Mouse (Mus musculus) A20 (cell line): ENCODE results near the gene Lpar5.
"Not testable (repeated sequence)": the region's sequence is repeated elsewhere in the genome, so short reads cannot be mapped to it uniquely, and the experiment has no call there.

Source experiments
- DNase-seq: peaks from one replicate; pipeline ENCODE4 v3.0.0-alpha.2; 2011; ENCODE audit warnings: low read depth, low spot score

The Lpar5 gene

GRCm38 (mm10) chr6:125067571-125067995 lies at the start of gene Lpar5:
Gene Lpar5, plus strand, starts transcription at chr6:125067920.
- DNase-seq = no peak

- DNase-seq = peak; percentile 73
These were observed 37.2 kb upstream of the Lpar5 start for GRCm38 (mm10) chr6:125030532-125030931.

GRCm38 (mm10) chr6:125031604-125032003 lies 36.1 kb upstream of the Lpar5 start:
- no peak for DNase-seq

- DNase-seq = no peak
These were observed 29.1 kb upstream of the Lpar5 start for GRCm38 (mm10) chr6:125038666-125039065.

- no peak for DNase-seq
These were observed 28.6 kb upstream of the Lpar5 start for GRCm38 (mm10) chr6:125039131-125039530.

GRCm38 (mm10) chr6:125039533-125040153 lies 28.1 kb upstream of the Lpar5 start, which contains the start of gene Ing4:
Gene Ing4, plus strand, starts transcription at chr6:125039760.
- peak; percentile 97 for DNase-seq

GRCm38 (mm10) chr6:125040221-125040620 lies 27.5 kb upstream of the Lpar5 start:
- DNase-seq = no peak

GRCm38 (mm10) chr6:125041047-125041446 lies 26.7 kb upstream of the Lpar5 start:
- DNase-seq = peak; percentile 35

GRCm38 (mm10) chr6:125042081-125042480 lies 25.6 kb upstream of the Lpar5 start:
- DNase-seq = no peak

GRCm38 (mm10) chr6:125046691-125047090 lies 21.0 kb upstream of the Lpar5 start:
- DNase-seq = peak; percentile 68

- no peak for DNase-seq
These were observed 18.0 kb upstream of the Lpar5 start, which contains the start of gene Acrbp for GRCm38 (mm10) chr6:125049678-125050077. Gene Acrbp, plus strand, starts transcription at chr6:125049689.

GRCm38 (mm10) chr6:125051237-125051636 lies 16.5 kb upstream of the Lpar5 start:
- no peak for DNase-seq

GRCm38 (mm10) chr6:125061493-125061892 lies 6.2 kb upstream of the Lpar5 start:
- DNase-seq = no peak

- DNase-seq = no peak
These were observed 5.2 kb upstream of the Lpar5 start for GRCm38 (mm10) chr6:125062511-125062910.

GRCm38 (mm10) chr6:125063906-125064305 lies 3.8 kb upstream of the Lpar5 start:
- DNase-seq = no peak

GRCm38 (mm10) chr6:125065223-125065622 lies 2.5 kb upstream of the Lpar5 start:
- not testable (repeated sequence) for DNase-seq

- DNase-seq = peak; percentile 77
These were observed 3.6 kb downstream of the Lpar5 start for GRCm38 (mm10) chr6:125071170-125071895.

GRCm38 (mm10) chr6:125071896-125072279 lies 4.2 kb downstream of the Lpar5 start:
- peak; percentile 68 for DNase-seq

GRCm38 (mm10) chr6:125073825-125074224 lies 6.1 kb downstream of the Lpar5 start:
- DNase-seq = peak; percentile 81

- no peak for DNase-seq
These were observed 13.7 kb downstream of the Lpar5 start for GRCm38 (mm10) chr6:125081394-125081793.

- DNase-seq = no peak
These were observed 14.3 kb downstream of the Lpar5 start for GRCm38 (mm10) chr6:125081797-125082560.

GRCm38 (mm10) chr6:125082801-125083386 lies 15.2 kb downstream of the Lpar5 start:
- no peak for DNase-seq
